Mouse (Mus musculus): Measurements from ENCODE around the gene Tmem52b. TPM values are rescaled to one million over a fixed set of nuclear protein-coding genes. Genes with fewer than 3 reads are reported as not detected.

Gene Tmem52b
- polyA plus RNA-seq, 1 experiment, result not detected

DNA sequence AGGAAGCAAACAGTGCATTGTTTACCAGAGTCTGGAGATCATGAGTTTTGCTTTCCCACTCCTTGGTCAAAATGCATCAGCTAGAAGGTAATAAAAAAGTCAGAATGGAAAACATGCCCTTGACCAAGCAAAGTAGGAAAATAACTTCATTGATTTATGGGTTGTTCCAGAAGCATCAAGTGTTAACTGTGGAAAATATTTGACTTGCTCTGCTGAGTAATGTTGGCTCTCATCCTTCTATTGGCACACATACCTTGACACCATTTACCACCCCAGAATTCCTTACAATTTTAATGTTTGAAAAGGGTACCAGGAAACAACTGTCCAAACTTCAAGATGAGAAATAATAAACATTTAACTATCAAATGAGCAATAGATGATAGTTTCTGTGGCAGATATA is 13.7 kb downstream of the Tmem52b start:
- Histone ChIP-seq H3K9me3 (replicated peaks; ENCODE audit: control insufficient read depth, insufficient read depth, low read length, poor library complexity, severe bottlenecking) (no peaks in the 10 kb centered on the region), H3K9ac (ENCODE audit: low read depth, poor library complexity, severe bottlenecking) (no peak overlapping the region), H3K4me3 (ENCODE audit: low read depth, low read length) (no peak overlapping the region), H3K27me3 (ENCODE audit: control insufficient read depth, insufficient read depth, low read length, poor library complexity, severe bottlenecking) (no peaks in the 10 kb centered on the region), H3K27ac (ENCODE audit: insufficient read depth, low read length) (no peak overlapping the region), H3K4me1 (ENCODE audit: control insufficient read depth, insufficient read depth, low read length) (no peaks in the 10 kb centered on the region), H3K36me3 (ENCODE audit: control insufficient read depth, insufficient read depth, low read length, poor library complexity, severe bottlenecking) (no peaks in the 10 kb centered on the region)
- TF ChIP-seq CTCF (IDR thresholded peaks at IDR 0.05; ENCODE audit: low read depth, low read length), result no peak
- TF ChIP-seq POLR2A (IDR thresholded peaks at IDR 0.05; ENCODE audit: insufficient read depth, low read length), result no peak
- no peak for TF ChIP-seq EP300 (IDR thresholded peaks at IDR 0.05; ENCODE audit: insufficient read depth, low read depth, low read length)

DNA sequence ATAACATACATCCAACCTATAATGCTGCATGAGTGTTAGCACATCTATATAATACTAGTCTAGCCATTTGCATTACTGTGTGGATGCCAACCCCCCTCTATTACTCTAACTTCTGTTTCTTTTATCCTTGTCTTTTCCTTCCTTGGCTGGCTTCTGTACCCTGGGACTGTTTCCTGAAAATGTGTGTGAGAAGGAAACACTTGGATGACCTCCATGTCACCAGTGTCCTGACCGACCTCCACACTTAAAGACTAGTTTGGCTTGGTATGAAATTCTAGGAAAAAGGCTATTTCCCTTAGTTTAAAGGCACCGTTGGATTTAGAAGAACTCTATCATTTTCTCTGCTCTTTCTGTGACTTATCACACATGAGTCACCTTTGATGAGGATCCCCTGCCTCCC is 15.1 kb downstream of the Tmem52b start:
- TF ChIP-seq CTCF (IDR thresholded peaks at IDR 0.05; ENCODE audit: low read depth, low read length) (no peak), POLR2A (IDR thresholded peaks at IDR 0.05; ENCODE audit: insufficient read depth, low read length) (no peak), EP300 (IDR thresholded peaks at IDR 0.05; ENCODE audit: insufficient read depth, low read depth, low read length) (no peak)
- H3K27ac ChIP-seq (ENCODE audit: insufficient read depth, low read length), result no peak overlapping the region

DNA sequence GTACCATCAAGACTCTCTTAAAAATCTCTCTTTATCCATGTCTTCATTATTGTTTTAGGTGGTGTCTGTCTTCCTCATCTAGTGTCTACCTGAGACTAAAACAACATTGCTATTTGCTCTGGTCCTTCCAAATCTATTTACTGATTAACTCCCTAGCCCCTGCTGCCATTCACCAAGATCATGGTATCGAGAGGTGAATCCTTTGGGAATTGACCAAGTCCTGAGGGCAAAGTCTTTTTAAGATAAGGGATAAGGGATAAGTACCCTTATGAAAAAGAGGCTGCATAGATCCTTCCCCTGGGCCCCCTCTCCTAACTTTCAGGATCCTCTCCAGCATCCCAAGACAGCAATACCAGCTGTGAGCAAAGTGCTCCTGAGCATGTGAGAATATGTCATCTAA is 17.2 kb downstream of the Tmem52b start:
- H3K9ac ChIP-seq (ENCODE audit: low read depth, poor library complexity, severe bottlenecking), result no peak overlapping the region
- H3K4me1 ChIP-seq (ENCODE audit: control insufficient read depth, insufficient read depth, low read length), result no peaks in the 10 kb centered on the region
- H3K9me3 ChIP-seq (replicated peaks; ENCODE audit: control insufficient read depth, insufficient read depth, low read length, poor library complexity, severe bottlenecking), result no peaks in the 10 kb centered on the region
- H3K36me3 ChIP-seq (ENCODE audit: control insufficient read depth, insufficient read depth, low read length, poor library complexity, severe bottlenecking), result no peaks in the 10 kb centered on the region
- H3K4me3 ChIP-seq (ENCODE audit: low read depth, low read length), result no peak overlapping the region
- H3K27me3 ChIP-seq (ENCODE audit: control insufficient read depth, insufficient read depth, low read length, poor library complexity, severe bottlenecking), result no peaks in the 10 kb centered on the region
- no peak overlapping the region for H3K27ac ChIP-seq (ENCODE audit: insufficient read depth, low read length)
- TF ChIP-seq EP300 (IDR thresholded peaks at IDR 0.05; ENCODE audit: insufficient read depth, low read depth, low read length), result no peak
- TF ChIP-seq CTCF (IDR thresholded peaks at IDR 0.05; ENCODE audit: low read depth, low read length), result no peak
- TF ChIP-seq POLR2A (IDR thresholded peaks at IDR 0.05; ENCODE audit: insufficient read depth, low read length), result no peak

More for the DNA sequence above, 15.1 kb downstream of the Tmem52b start:
- Histone ChIP-seq H3K36me3 (ENCODE audit: control insufficient read depth, insufficient read depth, low read length, poor library complexity, severe bottlenecking) (no peaks in the 10 kb centered on the region), H3K9me3 (replicated peaks; ENCODE audit: control insufficient read depth, insufficient read depth, low read length, poor library complexity, severe bottlenecking) (no peaks in the 10 kb centered on the region), H3K4me3 (ENCODE audit: low read depth, low read length) (no peak overlapping the region), H3K9ac (ENCODE audit: low read depth, poor library complexity, severe bottlenecking) (no peak overlapping the region), H3K4me1 (ENCODE audit: control insufficient read depth, insufficient read depth, low read length) (no peaks in the 10 kb centered on the region), H3K27me3 (ENCODE audit: control insufficient read depth, insufficient read depth, low read length, poor library complexity, severe bottlenecking) (no peaks in the 10 kb centered on the region)

DNA sequence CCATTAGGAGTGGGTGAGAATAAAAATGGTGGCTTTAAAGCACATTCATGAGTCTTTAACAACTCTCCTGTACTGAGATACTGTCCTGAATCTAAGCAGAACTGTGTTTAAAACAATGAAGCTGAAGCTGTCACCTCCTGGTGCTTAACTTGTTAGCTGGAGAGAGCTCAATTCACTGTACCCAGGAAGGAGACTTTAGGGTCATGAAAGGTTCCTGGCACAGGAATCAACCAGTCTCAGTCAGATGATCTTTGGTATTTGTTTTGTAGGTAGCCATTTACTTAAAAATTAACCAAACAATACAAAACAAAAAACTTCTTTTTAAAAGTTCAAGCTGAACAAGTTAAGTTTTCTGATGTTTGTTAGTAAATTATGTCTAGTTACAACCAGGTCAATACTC is 17.9 kb downstream of the Tmem52b start:
- Histone ChIP-seq H3K4me3 (ENCODE audit: low read depth, low read length) (no peak overlapping the region), H3K36me3 (ENCODE audit: control insufficient read depth, insufficient read depth, low read length, poor library complexity, severe bottlenecking) (no peaks in the 10 kb centered on the region)
- TF ChIP-seq EP300 (IDR thresholded peaks at IDR 0.05; ENCODE audit: insufficient read depth, low read depth, low read length), result no peak
- TF ChIP-seq POLR2A (IDR thresholded peaks at IDR 0.05; ENCODE audit: insufficient read depth, low read length), result no peak
- no peak for TF ChIP-seq CTCF (IDR thresholded peaks at IDR 0.05; ENCODE audit: low read depth, low read length)

DNA sequence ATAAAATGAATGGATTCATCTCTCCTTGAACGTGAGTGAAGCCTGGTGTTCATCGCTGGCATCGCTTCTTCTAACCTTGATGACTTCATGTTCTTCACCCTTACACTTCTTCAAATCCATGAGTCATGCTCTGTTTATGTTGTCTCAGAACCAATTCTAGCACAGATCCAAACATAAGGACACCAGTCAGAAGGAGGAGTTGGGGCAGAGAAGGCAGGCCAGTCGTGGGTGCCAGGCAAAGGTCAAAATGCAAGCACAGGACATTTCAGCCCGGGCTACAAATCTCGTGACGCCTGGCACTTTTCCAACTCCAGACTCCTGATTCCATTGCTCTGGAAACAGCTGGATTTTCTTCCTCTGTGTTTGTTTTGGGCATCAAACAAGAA is 20.2 kb downstream of the Tmem52b start:
- no peaks in the 10 kb centered on the region for H3K27me3 ChIP-seq (ENCODE audit: control insufficient read depth, insufficient read depth, low read length, poor library complexity, severe bottlenecking)
- TF ChIP-seq CTCF (IDR thresholded peaks at IDR 0.05; ENCODE audit: low read depth, low read length) (no peak), EP300 (IDR thresholded peaks at IDR 0.05; ENCODE audit: insufficient read depth, low read depth, low read length) (no peak), POLR2A (IDR thresholded peaks at IDR 0.05; ENCODE audit: insufficient read depth, low read length) (no peak)
- H3K9ac ChIP-seq (ENCODE audit: low read depth, poor library complexity, severe bottlenecking), result no peak overlapping the region
- H3K36me3 ChIP-seq (ENCODE audit: control insufficient read depth, insufficient read depth, low read length, poor library complexity, severe bottlenecking), result no peaks in the 10 kb centered on the region
- no peaks in the 10 kb centered on the region for H3K9me3 ChIP-seq (replicated peaks; ENCODE audit: control insufficient read depth, insufficient read depth, low read length, poor library complexity, severe bottlenecking)
- H3K4me3 ChIP-seq (ENCODE audit: low read depth, low read length), result no peak overlapping the region
- H3K27ac ChIP-seq (ENCODE audit: insufficient read depth, low read length), result no peak overlapping the region
- no peaks in the 10 kb centered on the region for H3K4me1 ChIP-seq (ENCODE audit: control insufficient read depth, insufficient read depth, low read length)

More for the DNA sequence above, 17.9 kb downstream of the Tmem52b start:
- Histone ChIP-seq H3K9me3 (replicated peaks; ENCODE audit: control insufficient read depth, insufficient read depth, low read length, poor library complexity, severe bottlenecking) (no peaks in the 10 kb centered on the region), H3K27ac (ENCODE audit: insufficient read depth, low read length) (no peak overlapping the region), H3K4me1 (ENCODE audit: control insufficient read depth, insufficient read depth, low read length) (no peaks in the 10 kb centered on the region), H3K9ac (ENCODE audit: low read depth, poor library complexity, severe bottlenecking) (no peak overlapping the region), H3K27me3 (ENCODE audit: control insufficient read depth, insufficient read depth, low read length, poor library complexity, severe bottlenecking) (no peaks in the 10 kb centered on the region)

DNA sequence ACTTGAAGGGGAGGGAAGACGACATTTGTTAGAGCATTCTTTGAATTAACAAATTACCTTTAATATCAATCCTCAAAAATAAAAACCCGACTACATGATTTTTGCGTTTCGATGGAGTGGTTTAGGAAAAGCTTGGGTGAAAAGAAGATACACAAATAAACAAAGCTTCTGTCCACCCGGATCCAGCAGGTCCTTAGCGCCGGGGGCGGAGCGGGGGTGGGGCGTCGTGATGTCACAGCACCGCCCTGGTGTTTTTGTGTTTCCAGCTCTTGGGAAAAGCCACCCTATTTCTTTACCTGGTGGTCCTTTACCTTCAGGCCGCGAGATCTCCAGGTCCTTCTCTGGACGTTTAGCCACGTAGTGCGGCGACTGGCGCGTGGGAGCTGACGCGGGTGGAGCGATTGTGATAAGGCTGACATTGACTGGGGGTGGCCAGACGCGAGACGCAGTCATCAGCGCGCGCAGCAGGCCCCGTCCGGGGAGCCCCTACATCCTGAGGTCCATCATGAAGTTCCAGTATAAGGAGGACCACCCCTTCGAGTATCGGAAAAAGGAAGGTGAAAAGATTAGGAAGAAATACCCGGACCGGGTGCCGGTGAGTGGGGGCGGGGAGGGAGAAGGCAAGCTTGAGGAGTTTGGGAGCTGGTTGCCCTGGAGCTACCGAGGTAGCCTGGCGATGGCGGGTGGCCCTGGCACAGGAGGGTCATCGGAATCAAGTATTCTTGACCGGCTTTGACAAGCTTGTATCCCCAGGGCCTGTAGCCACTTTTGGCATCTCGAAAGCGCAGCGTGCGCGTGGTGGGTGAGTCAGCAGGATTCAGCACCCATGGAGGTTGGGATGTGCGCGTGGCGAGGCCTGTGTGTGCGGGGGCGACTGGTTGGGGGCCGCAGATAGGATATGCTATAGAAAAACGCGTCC is 20.8 kb downstream of the Tmem52b start, which contains the start of gene Gabarapl1:
Gene Gabarapl1, plus strand, starts transcription at position 219 of the 919 bp plus-strand sequence.
- TF ChIP-seq CTCF (IDR thresholded peaks at IDR 0.05; ENCODE audit: low read depth, low read length), result no peak
- TF ChIP-seq EP300 (IDR thresholded peaks at IDR 0.05; ENCODE audit: insufficient read depth, low read depth, low read length), result no peak
- TF ChIP-seq POLR2A (IDR thresholded peaks at IDR 0.05; ENCODE audit: insufficient read depth, low read length), result no peak
- H3K27ac ChIP-seq (ENCODE audit: insufficient read depth, low read length), result no peak within 1 kb of the TSS
- H3K9ac ChIP-seq (ENCODE audit: low read depth, poor library complexity, severe bottlenecking), result peak within 1 kb of the TSS; percentile 50
- H3K36me3 ChIP-seq (ENCODE audit: control insufficient read depth, insufficient read depth, low read length, poor library complexity, severe bottlenecking), result no peaks in the 10 kb centered on the region
- H3K27me3 ChIP-seq (ENCODE audit: control insufficient read depth, insufficient read depth, low read length, poor library complexity, severe bottlenecking), result no peaks in the 10 kb centered on the region
- H3K9me3 ChIP-seq (replicated peaks; ENCODE audit: control insufficient read depth, insufficient read depth, low read length, poor library complexity, severe bottlenecking), result no peaks in the 10 kb centered on the region
- H3K4me3 ChIP-seq (ENCODE audit: low read depth, low read length), result peak within 1 kb of the TSS; percentile 88
- no peaks in the 10 kb centered on the region for H3K4me1 ChIP-seq (ENCODE audit: control insufficient read depth, insufficient read depth, low read length)

Data from ES-Bruce4 (cell line).